Mouse (Mus musculus): ENCODE measurements around the gene Ppia. TPM values are rescaled to one million over a fixed set of nuclear protein-coding genes. Genes with fewer than 3 reads are reported as not detected.
A peak's percentile ranks its signal among the peaks of the same experiment; 100 is the strongest.

Gene Ppia
- polyA plus RNA-seq, 1 experiment from 2014 or later: 5,533 TPM

DNA sequence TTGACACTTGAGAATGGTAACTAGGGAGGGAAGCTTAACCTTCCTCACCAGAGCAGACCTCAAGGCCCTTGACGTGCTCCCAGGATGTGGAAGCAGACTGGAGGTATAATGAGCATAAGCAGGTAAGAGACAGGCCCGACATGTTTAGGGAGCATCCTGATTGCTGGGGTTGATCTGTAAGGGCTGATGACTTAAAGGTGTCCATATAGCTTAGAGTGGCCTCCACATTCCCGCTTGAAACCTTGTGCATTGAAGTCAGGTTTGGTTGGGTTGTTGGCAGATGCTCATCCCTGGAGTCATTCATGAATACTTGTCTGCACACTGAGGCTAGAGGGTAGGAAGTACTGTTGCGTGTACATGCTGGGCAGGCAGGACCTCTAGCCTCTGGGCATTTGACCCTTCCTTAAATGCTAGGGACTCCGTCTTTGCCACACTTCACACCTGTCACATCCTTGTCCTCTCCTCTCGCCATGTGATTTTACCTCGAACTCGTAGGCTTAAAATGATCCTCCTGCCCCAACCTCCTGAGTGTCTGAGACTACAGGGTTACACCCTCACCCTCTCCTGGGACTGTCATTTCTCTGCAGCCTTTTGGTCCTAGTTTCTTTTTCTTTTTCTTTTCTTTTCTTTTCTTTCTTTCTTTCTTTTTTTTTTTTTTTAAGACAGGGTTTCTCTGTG lies 24.7 kb upstream of the Ppia start:
- Histone ChIP-seq H3K4me2 (peak overlapping the region; percentile 80), H3K4me3 (replicated peaks) (peak overlapping the region; percentile 83), H3K9ac (peak overlapping the region; percentile 76), H3K36me3 (peaks cover 25% of the 10 kb centered on the region), H3K4me1 (peaks cover 25% of the 10 kb centered on the region), H3K27me3 (no peaks in the 10 kb centered on the region), H3K27ac (no peak overlapping the region), H3K9me3 (replicated peaks) (no peaks in the 10 kb centered on the region)
- WGBS: 79% methylated on average over 8 of the region's 8 CpGs
- ATAC-seq (replicated peaks; ENCODE audit: low FRiP score): no peak

DNA sequence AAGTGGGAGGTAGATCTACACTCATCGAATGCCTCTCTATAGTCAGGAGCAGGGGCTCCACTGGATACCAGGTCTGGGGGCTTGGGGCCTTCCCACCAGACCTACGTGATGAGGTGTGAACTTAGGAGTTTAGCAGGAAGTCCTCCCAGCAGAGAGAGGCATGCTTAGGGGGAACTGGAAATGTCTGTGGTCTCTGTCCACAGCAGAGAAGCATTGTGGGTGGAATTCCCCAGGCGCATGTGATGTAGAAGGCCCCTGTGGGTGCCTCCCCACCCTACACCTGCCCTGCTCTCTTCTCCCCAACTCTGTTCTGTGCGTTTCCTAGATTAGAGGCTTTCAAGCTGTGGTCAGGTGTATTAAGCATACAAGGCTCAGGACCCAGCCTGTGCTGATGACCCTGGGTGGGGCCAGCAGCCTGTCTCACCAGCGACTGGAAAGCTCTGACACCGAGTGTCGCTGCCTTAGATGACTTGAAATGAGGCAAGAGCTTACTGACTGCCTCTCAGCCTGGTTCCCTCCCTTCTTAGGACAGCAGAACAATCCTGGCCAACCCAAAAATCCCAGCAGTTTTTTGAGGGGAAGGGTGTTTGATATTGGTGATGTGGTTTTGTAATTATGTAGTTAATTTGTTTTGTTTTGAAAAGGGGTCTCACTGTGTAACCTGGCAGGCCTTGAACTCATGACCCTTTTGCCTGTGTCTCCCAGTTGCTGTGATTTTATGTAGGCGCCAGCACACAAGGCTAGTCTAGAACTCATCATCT lies 23.5 kb upstream of the Ppia start:
- Histone ChIP-seq H3K27me3 (no peaks in the 10 kb centered on the region), H3K9me3 (replicated peaks) (no peaks in the 10 kb centered on the region), H3K27ac (no peak overlapping the region), H3K36me3 (peaks cover 37% of the 10 kb centered on the region), H3K4me2 (no peak overlapping the region), H3K9ac (no peak overlapping the region), H3K4me1 (peaks cover 25% of the 10 kb centered on the region), H3K4me3 (replicated peaks) (no peak overlapping the region)
- ATAC-seq (replicated peaks; ENCODE audit: low FRiP score): no peak
- 81% methylated on average over 8 of the region's 8 CpGs for WGBS

DNA sequence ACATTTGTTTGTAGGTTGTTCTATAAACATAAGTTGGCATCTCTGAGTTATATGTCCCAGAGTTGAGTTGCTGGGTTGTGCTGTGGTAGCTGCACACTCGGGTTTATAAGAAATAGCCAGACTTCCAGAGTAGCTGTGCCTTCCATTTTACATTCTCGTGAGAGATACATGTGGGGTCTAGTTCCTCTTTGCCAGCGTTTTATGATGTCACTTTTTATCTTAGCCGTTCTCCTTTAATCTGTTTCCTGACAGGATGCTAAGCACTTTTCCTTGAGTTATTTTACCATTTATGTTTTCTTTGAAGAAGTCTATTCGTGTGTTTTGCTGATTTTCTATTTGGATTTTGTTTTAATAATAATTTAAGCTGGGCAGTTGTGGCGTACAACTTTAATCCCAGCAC lies 22.4 kb upstream of the Ppia start:
- WGBS: 78% methylated on average over 6 of the region's 6 CpGs
- ATAC-seq (replicated peaks; ENCODE audit: low FRiP score): no peak
- peaks cover 48% of the 10 kb centered on the region for H3K36me3 ChIP-seq
- H3K9me3 ChIP-seq (replicated peaks): no peaks in the 10 kb centered on the region
- no peak overlapping the region for H3K27ac ChIP-seq
- no peak overlapping the region for H3K4me2 ChIP-seq
- no peak overlapping the region for H3K9ac ChIP-seq
- H3K27me3 ChIP-seq: no peaks in the 10 kb centered on the region
- peaks cover 25% of the 10 kb centered on the region for H3K4me1 ChIP-seq
- H3K4me3 ChIP-seq (replicated peaks): no peak overlapping the region

DNA sequence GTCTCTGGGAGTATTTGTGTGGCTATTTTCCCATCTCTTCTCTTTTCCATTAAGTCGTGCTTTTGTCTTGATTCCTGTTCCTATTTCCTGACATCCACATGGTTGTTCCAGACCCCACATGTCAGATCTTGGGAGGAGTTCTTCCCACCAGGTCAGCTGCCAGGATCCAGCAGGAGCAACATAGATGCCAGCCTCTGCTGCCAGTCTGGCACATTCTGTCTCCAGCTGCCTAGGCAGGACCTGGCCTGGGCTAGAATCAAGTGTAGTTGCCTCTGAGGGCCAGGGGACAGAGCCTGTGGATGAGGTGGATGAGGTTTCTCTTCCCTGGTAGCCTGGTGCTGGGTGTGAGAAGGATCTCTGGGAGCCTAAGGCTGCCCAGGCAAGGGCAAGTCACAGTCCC lies 21.4 kb upstream of the Ppia start:
- Histone ChIP-seq H3K4me2 (no peak overlapping the region), H3K36me3 (peaks cover 58% of the 10 kb centered on the region), H3K9ac (no peak overlapping the region), H3K4me1 (peaks cover 22% of the 10 kb centered on the region), H3K27ac (no peak overlapping the region), H3K4me3 (replicated peaks) (no peak overlapping the region), H3K27me3 (no peaks in the 10 kb centered on the region), H3K9me3 (replicated peaks) (no peaks in the 10 kb centered on the region)
- no peak for ATAC-seq (replicated peaks; ENCODE audit: low FRiP score)
- WGBS: 55% methylated on average over 1 of the region's 1 CpGs

DNA sequence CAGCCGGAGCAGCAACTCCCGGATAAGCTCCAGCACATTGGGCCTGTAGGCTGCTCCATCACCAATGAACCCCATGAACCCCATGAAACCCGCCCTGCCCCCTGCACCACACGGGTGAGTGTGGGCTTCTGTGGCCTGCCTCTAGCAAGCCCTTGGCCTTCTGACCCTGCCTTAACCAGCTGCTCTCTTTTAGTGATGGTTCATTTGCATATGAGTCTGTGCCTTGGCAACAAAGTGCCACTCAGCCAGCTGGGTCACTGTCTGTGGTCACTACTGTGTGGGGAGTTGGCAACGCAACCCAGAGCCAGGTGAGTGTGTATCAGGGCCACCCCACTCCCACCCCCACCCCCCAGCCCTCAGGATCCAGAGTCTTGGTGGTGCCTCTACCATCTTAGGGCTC lies 19.7 kb upstream of the Ppia start:
- no peaks in the 10 kb centered on the region for H3K9me3 ChIP-seq (replicated peaks)
- no peak overlapping the region for H3K9ac ChIP-seq
- no peak overlapping the region for H3K4me3 ChIP-seq (replicated peaks)
- peaks cover 75% of the 10 kb centered on the region for H3K36me3 ChIP-seq
- ATAC-seq (replicated peaks; ENCODE audit: low FRiP score): no peak
- H3K27me3 ChIP-seq: no peaks in the 10 kb centered on the region
- no peak overlapping the region for H3K4me2 ChIP-seq
- no peak overlapping the region for H3K27ac ChIP-seq
- peaks cover 13% of the 10 kb centered on the region for H3K4me1 ChIP-seq
- 86% methylated on average over 5 of the region's 5 CpGs for WGBS

DNA sequence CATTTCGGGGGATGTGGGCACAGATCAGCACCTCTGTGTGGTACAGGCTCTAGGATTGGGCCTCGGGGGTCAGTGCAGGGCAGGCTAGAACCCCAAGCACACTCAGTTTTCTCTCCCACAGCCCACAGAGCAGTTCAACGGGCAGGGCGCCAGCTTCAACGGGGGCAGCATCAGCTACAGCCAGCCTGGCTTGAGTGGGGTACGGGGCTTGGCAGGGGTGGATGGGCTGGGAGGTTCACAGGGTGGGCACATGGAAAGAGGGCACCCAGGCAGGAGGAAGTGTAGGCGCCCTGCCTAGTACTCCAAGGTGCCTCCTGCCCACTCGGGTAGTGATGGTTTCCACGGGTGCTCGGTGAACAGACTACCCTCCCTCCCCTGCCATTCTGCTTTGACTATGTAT lies 17.1 kb upstream of the Ppia start:
- H3K27ac ChIP-seq: no peak overlapping the region
- no peak overlapping the region for H3K4me3 ChIP-seq (replicated peaks)
- H3K36me3 ChIP-seq: peaks cover 93% of the 10 kb centered on the region
- no peaks in the 10 kb centered on the region for H3K9me3 ChIP-seq (replicated peaks)
- ATAC-seq (replicated peaks; ENCODE audit: low FRiP score): no peak
- H3K27me3 ChIP-seq: no peaks in the 10 kb centered on the region
- H3K4me1 ChIP-seq: no peaks in the 10 kb centered on the region
- no peak overlapping the region for H3K4me2 ChIP-seq
- 94% methylated on average over 10 of the region's 10 CpGs for WGBS
- no peak overlapping the region for H3K9ac ChIP-seq

DNA sequence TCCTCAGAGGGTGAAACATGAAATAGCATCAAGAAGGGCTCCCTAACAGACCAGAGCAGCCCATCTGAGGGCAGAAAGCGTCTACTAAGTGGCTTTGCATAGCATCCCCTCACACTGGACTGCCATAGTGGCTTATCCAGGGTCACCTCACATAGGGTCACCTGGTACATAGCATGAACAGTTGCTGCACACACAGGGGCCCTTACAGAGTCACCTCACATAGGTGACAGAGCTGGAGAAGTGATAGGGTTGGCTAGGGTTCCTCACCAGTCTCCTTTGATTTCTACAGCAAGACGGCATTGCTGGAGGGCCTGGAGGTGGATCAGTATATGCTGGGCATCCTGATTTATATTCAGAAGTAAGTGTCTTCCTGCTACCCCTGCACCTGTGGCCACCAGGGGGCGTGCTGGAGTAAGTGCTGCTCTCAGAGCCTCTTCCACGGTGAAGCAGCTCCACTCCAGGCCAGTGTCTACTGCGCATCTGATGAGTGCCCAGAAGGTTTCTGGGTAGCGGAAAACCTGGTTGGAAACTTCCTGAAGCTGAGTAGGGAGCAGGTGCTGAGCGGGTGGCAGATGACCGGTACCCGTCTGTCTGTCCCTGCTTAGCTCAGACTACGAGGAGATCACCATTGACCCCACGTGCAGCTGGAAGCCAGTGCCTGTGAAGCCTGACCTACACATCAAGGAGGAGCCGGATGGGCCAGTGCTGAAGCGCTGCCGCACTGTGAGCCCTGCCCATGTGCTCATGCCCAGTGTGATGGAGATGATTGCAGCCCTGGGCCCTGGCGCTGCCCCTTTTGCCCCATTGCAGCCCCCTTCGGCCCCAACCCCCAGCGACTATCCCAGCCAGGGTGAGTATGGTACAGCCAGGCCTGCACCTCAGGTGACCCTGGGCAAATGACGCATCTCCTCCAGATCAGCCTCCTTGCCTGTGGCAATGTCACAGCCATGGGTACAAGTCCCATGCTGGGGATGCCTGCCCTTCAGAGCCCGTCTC lies 12.4 kb upstream of the Ppia start:
- H3K4me2 ChIP-seq: no peak overlapping the region
- no peak overlapping the region for H3K4me3 ChIP-seq (replicated peaks)
- H3K4me1 ChIP-seq: peaks cover 33% of the 10 kb centered on the region
- ATAC-seq (replicated peaks; ENCODE audit: low FRiP score): no peak
- no peak overlapping the region for H3K9ac ChIP-seq
- H3K9me3 ChIP-seq (replicated peaks): no peaks in the 10 kb centered on the region
- H3K36me3 ChIP-seq: peaks cover 79% of the 10 kb centered on the region
- WGBS: 88% methylated on average over 19 of the region's 19 CpGs
- H3K27me3 ChIP-seq: no peaks in the 10 kb centered on the region
- no peak overlapping the region for H3K27ac ChIP-seq

DNA sequence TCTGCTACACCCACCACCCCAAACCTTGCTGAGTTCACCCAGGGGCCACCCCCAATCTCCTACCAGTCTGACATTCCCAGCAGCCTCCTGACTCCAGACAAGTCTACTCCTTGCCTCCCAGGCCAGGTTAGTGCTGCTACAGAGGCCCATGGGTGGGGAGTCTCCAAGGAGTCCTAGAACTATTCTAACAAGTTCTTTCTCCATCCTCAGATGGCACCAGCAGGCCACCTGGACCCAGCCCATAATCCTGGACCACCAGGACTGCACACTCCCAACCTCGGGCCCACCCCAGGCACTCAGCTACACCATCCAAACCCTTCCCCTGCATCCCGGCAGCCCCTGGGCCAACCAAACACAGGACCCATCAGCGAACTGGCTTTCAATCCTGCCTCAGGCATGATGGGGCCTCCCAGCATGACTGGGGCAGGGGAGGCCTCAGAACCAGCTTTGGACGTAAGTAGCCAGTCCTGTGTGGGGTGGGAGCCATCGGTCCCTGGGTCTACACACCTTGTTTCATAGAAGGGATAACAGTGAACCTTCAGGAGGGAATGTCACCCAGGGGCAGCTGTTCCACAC lies 11.3 kb upstream of the Ppia start:
- Histone ChIP-seq H3K27ac (no peak overlapping the region), H3K4me1 (peaks cover 33% of the 10 kb centered on the region), H3K27me3 (no peaks in the 10 kb centered on the region), H3K4me3 (replicated peaks) (no peak overlapping the region), H3K9me3 (replicated peaks) (no peaks in the 10 kb centered on the region), H3K4me2 (no peak overlapping the region), H3K36me3 (peaks cover 68% of the 10 kb centered on the region), H3K9ac (no peak overlapping the region)
- ATAC-seq (replicated peaks; ENCODE audit: low FRiP score): no peak
- WGBS: 92% methylated on average over 5 of the region's 5 CpGs

DNA sequence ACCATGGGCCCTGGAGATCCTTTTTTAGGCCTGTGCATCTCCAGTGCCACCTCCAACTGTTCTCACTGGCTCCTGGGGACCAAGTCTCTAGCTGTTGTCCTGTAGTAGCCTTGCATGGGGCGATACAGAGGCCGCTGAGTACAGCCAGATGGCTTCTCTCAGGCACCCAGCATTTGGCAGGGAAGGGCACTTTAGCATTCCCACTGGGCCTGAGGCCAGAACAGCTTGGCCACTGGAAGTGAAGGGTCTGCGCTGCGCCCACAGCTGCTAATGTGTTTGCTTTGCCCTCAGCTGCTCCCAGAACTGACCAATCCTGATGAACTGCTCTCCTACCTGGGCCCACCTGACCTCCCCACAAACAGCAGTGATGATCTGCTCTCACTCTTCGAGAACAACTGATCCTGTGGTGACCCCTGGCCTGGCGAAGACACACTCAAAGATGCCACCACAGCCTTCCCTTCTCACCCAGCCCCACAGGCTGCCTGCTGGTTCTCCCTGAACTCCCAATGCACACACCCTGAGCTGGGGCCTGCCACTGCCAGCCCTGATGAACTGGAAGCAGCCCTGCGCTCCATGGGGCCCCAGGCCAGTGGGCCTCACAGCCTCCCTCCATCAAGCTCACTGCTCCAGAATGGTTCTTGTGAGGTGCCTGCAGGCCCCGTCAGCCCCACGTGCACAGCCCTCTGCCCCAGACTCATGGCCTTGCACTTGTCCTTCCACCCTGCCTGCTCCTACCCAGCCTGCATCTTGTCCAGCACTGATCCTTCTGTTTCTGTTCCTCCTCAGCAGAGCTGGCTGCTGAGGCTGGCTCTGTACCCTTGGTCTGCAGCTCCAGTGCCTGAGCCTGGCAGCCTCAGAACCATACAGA lies 10.3 kb upstream of the Ppia start:
- no peak overlapping the region for H3K9ac ChIP-seq
- 86% methylated on average over 9 of the region's 9 CpGs for WGBS
- no peaks in the 10 kb centered on the region for H3K27me3 ChIP-seq
- ATAC-seq (replicated peaks; ENCODE audit: low FRiP score): peak; percentile 15; the same call in 1 of the 2 replicates
- H3K36me3 ChIP-seq: peaks cover 58% of the 10 kb centered on the region
- H3K4me2 ChIP-seq: no peak overlapping the region
- H3K4me3 ChIP-seq (replicated peaks): no peak overlapping the region
- no peaks in the 10 kb centered on the region for H3K9me3 ChIP-seq (replicated peaks)
- peaks cover 33% of the 10 kb centered on the region for H3K4me1 ChIP-seq
- peak overlapping the region; percentile 85 for H3K27ac ChIP-seq

DNA sequence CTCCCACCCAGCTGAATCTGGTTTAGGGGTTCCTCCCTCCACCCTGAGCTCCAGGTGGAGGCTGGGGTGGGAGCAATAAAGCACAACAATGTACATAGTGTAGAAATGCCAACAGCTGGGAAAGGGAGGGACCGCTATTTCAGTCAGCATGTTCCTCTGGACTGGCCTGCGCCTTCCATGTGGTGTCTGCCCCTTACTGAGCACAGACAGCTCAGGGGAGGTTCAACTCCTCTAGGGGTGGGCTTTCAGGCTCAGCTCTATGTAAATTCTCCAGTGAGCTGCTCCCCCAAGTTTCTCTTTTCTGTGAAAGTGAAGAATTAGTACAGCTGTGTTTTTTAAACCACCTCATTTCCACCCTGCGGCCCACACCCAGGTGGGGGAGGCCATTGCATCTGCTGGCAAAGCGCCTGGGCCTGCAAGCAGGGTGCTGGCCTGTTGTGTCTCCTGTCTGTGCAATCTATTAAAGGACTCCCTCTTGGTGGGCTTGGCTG lies 9.6 kb upstream of the Ppia start:
- 37% methylated on average over 4 of the region's 4 CpGs for WGBS
- Histone ChIP-seq H3K9ac (no peak overlapping the region), H3K4me1 (peaks cover 33% of the 10 kb centered on the region), H3K27me3 (no peaks in the 10 kb centered on the region), H3K4me2 (no peak overlapping the region), H3K36me3 (peaks cover 51% of the 10 kb centered on the region), H3K9me3 (replicated peaks) (no peaks in the 10 kb centered on the region), H3K27ac (peak overlapping the region; percentile 85), H3K4me3 (replicated peaks) (no peak overlapping the region)
- peak; percentile 46; the same call in 1 of the 2 replicates for ATAC-seq (replicated peaks; ENCODE audit: low FRiP score)

Data from kidney, embryonic 15.5 days (tissue).